Mouse (Mus musculus) E14TG2a.4 (cell line): Measurements from ENCODE around the gene Odf3l2.

Source experiments
- CTCF ChIP-seq: conservative IDR thresholded peaks from 2 replicates; pipeline ENCODE4 v1.5.1; 2014; ENCODE audit warnings: low read length
- NANOG ChIP-seq: IDR thresholded peaks from 2 replicates; pipeline ENCODE4 v1.6.1; 2014; ENCODE audit warnings: borderline replicate concordance, low read length, mixed read lengths

DNA sequence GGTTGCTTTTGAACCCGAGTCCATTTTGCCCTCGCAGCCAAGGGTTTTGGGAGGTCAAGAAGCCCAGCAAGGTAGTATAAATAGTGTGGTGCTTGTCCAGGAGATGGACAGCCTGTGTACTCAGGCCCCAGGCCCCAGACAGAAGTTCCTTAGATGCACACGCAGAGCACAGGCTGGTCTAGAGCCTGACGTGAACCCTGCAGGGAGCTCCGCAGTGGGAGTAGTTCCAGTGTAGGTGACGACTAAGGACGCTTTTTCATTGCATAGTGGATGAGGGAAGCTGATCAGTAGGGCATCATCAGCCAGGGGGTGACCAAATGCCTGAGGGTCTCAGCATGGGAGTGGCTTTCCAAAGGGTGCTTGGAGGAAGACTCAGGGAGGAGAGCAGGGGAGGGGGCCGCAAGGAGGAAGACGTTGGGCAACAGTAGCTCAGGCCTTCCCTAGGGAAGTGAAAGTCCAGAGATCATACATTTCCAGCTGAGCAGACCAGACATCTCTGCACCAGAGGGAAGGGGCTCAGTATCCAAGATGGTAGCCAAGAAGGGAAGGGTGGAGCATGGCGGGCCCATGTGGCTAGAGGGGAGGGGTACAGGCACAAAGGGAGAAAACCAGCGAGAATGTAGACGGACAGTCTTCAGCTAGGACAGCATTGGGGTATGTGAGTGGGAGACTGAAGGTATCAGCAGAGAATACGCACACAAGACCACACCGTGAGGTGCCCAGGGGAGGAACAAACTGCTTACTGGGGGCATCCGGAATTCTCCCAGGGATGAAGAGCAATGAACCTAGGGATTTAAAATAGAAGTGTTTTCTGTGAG, 24.7 kb upstream of the Odf3l2 start:
- TF ChIP-seq CTCF: no peak
- peak; percentile 9; the same call in 1 of the 2 replicates for TF ChIP-seq NANOG
